Mouse (Mus musculus): ENCODE measurements around the gene Gm42688.

Gm42688 gene

DNA sequence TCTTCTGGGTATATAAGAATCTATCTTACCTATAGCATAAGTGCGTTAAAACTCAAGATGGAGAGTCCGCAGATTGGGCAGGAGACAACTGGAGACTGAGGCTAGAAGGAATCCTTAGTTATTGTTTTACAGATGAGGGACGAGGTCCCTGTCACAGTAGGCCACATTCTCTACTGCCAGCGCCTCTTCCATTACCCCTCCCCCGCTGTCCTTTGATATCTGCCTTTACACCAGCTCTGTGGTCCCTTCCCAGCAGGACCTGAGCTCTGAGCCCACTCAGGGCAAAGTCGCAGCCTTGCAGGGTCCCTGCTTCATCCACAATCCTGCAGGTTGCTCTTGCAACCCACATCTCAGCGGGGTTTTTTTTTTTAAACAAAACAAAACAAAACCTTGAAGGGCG is 33.2 kb upstream of the Gm42688 start:
- Histone ChIP-seq H3K9me3 (ENCODE audit: low read length) (no peaks in the 10 kb centered on the region), H3K36me3 (ENCODE audit: insufficient read depth, low read length) (no peaks in the 10 kb centered on the region), H3K4me3 (replicated peaks; ENCODE audit: low read length) (peak overlapping the region; percentile 70), H3K4me1 (replicated peaks; ENCODE audit: low read depth, low read length) (peaks cover 68% of the 10 kb centered on the region), H3K27me3 (ENCODE audit: insufficient read depth, low read length) (peaks cover 97% of the 10 kb centered on the region)
- TF ChIP-seq NANOG (IDR thresholded peaks at IDR 0.05; ENCODE audit: borderline replicate concordance, low read length) (no peak), POU5F1 (IDR thresholded peaks at IDR 0.05; ENCODE audit: borderline replicate concordance, low read length) (no peak), CTCF (conservative IDR thresholded peaks at IDR 0.05; ENCODE audit: low read length) (no peak)

DNA sequence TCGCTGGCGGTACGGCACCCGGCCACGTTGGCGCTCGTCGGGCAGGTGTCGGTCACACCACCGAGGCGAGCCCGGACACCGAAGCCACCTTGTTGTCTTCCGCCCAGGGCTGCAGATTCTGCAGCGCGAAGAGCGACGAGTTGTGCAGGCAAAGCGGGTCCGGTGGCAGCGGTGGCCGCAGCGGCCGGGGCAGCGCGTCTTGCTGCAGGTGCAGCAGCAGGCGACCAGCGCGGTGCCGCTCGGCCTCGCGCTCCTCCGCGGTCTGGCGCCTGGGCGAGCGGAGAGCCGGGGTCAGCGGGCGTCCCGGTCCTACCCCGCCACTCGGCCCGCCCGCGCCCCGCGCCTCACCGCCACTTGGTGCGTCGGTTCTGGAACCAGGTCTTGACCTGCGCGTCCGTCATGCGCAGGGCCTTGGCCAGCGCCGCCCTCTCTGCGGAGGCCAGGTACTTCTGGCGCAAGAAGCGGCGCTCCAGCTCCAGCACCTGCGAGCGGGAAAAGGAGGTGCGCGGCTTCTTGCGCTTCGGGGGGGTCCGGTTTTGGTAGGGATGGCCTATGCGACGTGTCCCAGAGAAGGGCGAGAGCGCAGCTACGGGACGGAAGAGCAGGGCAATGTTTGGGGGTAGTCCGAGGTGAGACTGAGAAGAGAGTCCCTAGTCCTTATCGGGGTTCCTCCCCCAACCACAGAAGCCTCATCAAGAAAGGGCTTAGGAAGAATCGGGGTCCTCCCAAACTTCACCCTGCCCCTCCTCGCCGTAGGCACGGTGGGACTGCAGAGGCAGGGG is 32.5 kb upstream of the Gm42688 start:
- peaks cover 68% of the 10 kb centered on the region for H3K4me1 ChIP-seq (replicated peaks; ENCODE audit: low read depth, low read length)
- H3K9me3 ChIP-seq (ENCODE audit: low read length), result no peaks in the 10 kb centered on the region
- no peaks in the 10 kb centered on the region for H3K36me3 ChIP-seq (ENCODE audit: insufficient read depth, low read length)
- TF ChIP-seq CTCF (conservative IDR thresholded peaks at IDR 0.05; ENCODE audit: low read length) (no peak), NANOG (IDR thresholded peaks at IDR 0.05; ENCODE audit: borderline replicate concordance, low read length) (no peak), POU5F1 (IDR thresholded peaks at IDR 0.05; ENCODE audit: borderline replicate concordance, low read length) (no peak)
- H3K4me3 ChIP-seq (replicated peaks; ENCODE audit: low read length), result peak overlapping the region; percentile 70
- H3K27me3 ChIP-seq (ENCODE audit: insufficient read depth, low read length), result peaks cover 96% of the 10 kb centered on the region

- Histone ChIP-seq H3K4me1 (replicated peaks; ENCODE audit: low read depth, low read length) (peaks cover 61% of the 10 kb centered on the region), H3K9me3 (ENCODE audit: low read length) (no peaks in the 10 kb centered on the region), H3K27me3 (ENCODE audit: insufficient read depth, low read length) (peaks cover 96% of the 10 kb centered on the region), H3K4me3 (replicated peaks; ENCODE audit: low read length) (peak overlapping the region; percentile 70), H3K36me3 (ENCODE audit: insufficient read depth, low read length) (no peaks in the 10 kb centered on the region)
- no peak for TF ChIP-seq POU5F1 (IDR thresholded peaks at IDR 0.05; ENCODE audit: borderline replicate concordance, low read length)
- TF ChIP-seq NANOG (IDR thresholded peaks at IDR 0.05; ENCODE audit: borderline replicate concordance, low read length), result no peak
- TF ChIP-seq CTCF (conservative IDR thresholded peaks at IDR 0.05; ENCODE audit: low read length), result no peak
Measured at GRCm38 (mm10) chr6:83069488-83070246, 31.8 kb upstream of the Gm42688 start.

GRCm38 (mm10) chr6:83070247-83070310 is 31.3 kb upstream of the Gm42688 start, which contains the start of gene Tlx2:
Tlx2 (minus strand) TSS chr6:83070293.
- TF ChIP-seq CTCF (conservative IDR thresholded peaks at IDR 0.05; ENCODE audit: low read length) (no peak), POU5F1 (IDR thresholded peaks at IDR 0.05; ENCODE audit: borderline replicate concordance, low read length) (no peak), NANOG (IDR thresholded peaks at IDR 0.05; ENCODE audit: borderline replicate concordance, low read length) (no peak)
- Histone ChIP-seq H3K36me3 (ENCODE audit: insufficient read depth, low read length) (no peaks in the 10 kb centered on the region), H3K27me3 (ENCODE audit: insufficient read depth, low read length) (peaks cover 93% of the 10 kb centered on the region), H3K9me3 (ENCODE audit: low read length) (no peaks in the 10 kb centered on the region), H3K4me3 (replicated peaks; ENCODE audit: low read length) (peak within 1 kb of the TSS; percentile 70), H3K4me1 (replicated peaks; ENCODE audit: low read depth, low read length) (peaks cover 59% of the 10 kb centered on the region)

DNA sequence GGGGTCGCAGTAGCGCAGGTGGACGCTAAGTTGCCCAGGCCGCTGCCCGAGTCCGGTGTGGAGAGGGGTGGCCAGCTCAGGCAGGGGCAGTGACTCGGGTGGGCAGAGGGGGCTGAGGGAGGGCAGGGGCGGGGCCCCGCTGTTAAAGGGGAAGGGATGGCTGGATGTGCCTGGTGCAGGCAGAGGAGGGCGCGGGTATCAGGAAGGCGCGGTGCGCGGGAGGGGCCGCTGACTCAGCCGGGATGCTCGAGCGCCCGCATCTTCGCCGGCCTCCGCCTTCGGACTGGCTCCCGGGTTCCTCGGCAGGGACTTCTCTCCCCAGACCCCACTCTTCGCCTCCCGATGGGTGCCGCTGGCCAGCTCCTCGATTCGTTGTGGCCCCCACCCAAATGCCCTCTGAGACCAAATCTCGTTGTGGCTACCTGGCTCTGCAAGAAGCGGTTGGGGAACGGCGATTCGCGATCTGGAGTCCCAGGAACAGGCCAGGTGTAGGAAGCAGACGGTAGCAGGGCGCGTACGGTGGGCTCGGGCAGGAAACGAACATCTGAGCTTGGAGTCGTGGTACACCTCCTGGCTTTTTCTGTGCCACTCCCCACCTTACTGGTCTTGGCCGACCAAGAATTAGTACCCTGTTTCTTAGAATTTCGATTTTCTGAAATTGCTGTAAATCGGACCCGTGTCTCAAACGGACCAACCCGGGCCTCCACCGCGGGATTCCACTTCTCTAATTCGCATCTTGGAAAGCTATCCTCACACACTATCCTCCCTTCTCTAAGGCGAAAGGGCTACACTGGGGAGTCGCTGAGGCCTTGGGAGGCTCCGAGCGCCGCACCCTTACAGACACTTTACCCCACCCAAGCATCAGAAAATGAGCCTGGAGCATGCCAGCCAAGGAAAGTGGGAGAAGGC is 30.9 kb upstream of the Gm42688 start:
- Histone ChIP-seq H3K4me1 (replicated peaks; ENCODE audit: low read depth, low read length) (peaks cover 56% of the 10 kb centered on the region), H3K36me3 (ENCODE audit: insufficient read depth, low read length) (no peaks in the 10 kb centered on the region), H3K27me3 (ENCODE audit: insufficient read depth, low read length) (peaks cover 90% of the 10 kb centered on the region), H3K9me3 (ENCODE audit: low read length) (no peaks in the 10 kb centered on the region), H3K4me3 (replicated peaks; ENCODE audit: low read length) (peak overlapping the region; percentile 70)
- TF ChIP-seq POU5F1 (IDR thresholded peaks at IDR 0.05; ENCODE audit: borderline replicate concordance, low read length), result no peak
- TF ChIP-seq CTCF (conservative IDR thresholded peaks at IDR 0.05; ENCODE audit: low read length), result no peak
- TF ChIP-seq NANOG (IDR thresholded peaks at IDR 0.05; ENCODE audit: borderline replicate concordance, low read length), result no peak

DNA sequence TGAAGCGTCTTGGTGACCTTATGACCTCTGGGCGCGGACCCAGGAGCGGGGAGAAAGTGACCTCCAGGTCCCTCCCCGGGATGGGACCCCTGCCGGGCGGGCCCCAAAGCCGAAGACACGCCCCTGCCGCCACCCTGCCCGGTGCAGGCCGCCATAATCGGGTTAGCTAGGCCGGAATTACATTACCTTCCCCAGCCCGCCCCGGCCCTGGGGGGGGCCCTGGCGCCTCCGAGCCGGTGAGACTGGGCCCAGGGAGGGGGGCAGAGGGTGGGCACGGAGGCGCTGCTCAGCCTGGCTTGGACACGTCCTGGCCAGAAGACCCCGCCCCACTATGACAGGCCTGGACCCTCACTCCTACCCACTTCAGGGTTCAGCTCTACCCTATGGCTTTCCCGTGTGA is 30.2 kb upstream of the Gm42688 start:
- TF ChIP-seq POU5F1 (IDR thresholded peaks at IDR 0.05; ENCODE audit: borderline replicate concordance, low read length), result no peak
- TF ChIP-seq CTCF (conservative IDR thresholded peaks at IDR 0.05; ENCODE audit: low read length), result no peak
- H3K4me3 ChIP-seq (replicated peaks; ENCODE audit: low read length), result peak overlapping the region; percentile 70
- H3K36me3 ChIP-seq (ENCODE audit: insufficient read depth, low read length), result no peaks in the 10 kb centered on the region
- H3K4me1 ChIP-seq (replicated peaks; ENCODE audit: low read depth, low read length), result peaks cover 50% of the 10 kb centered on the region
- H3K9me3 ChIP-seq (ENCODE audit: low read length), result no peaks in the 10 kb centered on the region
- H3K27me3 ChIP-seq (ENCODE audit: insufficient read depth, low read length), result peaks cover 90% of the 10 kb centered on the region

- H3K9me3 ChIP-seq (ENCODE audit: low read length), result no peaks in the 10 kb centered on the region
- H3K4me3 ChIP-seq (replicated peaks; ENCODE audit: low read length), result no peak overlapping the region
- peaks cover 62% of the 10 kb centered on the region for H3K27me3 ChIP-seq (ENCODE audit: insufficient read depth, low read length)
- H3K36me3 ChIP-seq (ENCODE audit: insufficient read depth, low read length), result peaks cover 7% of the 10 kb centered on the region
- H3K4me1 ChIP-seq (replicated peaks; ENCODE audit: low read depth, low read length), result peaks cover 41% of the 10 kb centered on the region
- no peak for TF ChIP-seq NANOG (IDR thresholded peaks at IDR 0.05; ENCODE audit: borderline replicate concordance, low read length)
- TF ChIP-seq CTCF (conservative IDR thresholded peaks at IDR 0.05; ENCODE audit: low read length), result no peak
- no peak for TF ChIP-seq POU5F1 (IDR thresholded peaks at IDR 0.05; ENCODE audit: borderline replicate concordance, low read length)
Measured at GRCm38 (mm10) chr6:83074979-83075378, 26.4 kb upstream of the Gm42688 start.

GRCm38 (mm10) chr6:83077630-83078323 is 23.6 kb upstream of the Gm42688 start, which contains the start of gene Pcgf1:
Pcgf1 (plus strand) TSS chr6:83077869.
- H3K4me1 ChIP-seq (replicated peaks; ENCODE audit: low read depth, low read length), result peaks cover 21% of the 10 kb centered on the region
- no peak for TF ChIP-seq NANOG (IDR thresholded peaks at IDR 0.05; ENCODE audit: borderline replicate concordance, low read length)
- no peak for TF ChIP-seq POU5F1 (IDR thresholded peaks at IDR 0.05; ENCODE audit: borderline replicate concordance, low read length)
- TF ChIP-seq CTCF (conservative IDR thresholded peaks at IDR 0.05; ENCODE audit: low read length), result no peak
- peaks cover 32% of the 10 kb centered on the region for H3K36me3 ChIP-seq (ENCODE audit: insufficient read depth, low read length)
- peak within 1 kb of the TSS; percentile 94 for H3K4me3 ChIP-seq (replicated peaks; ENCODE audit: low read length)
- H3K27me3 ChIP-seq (ENCODE audit: insufficient read depth, low read length), result peaks cover 38% of the 10 kb centered on the region
- no peaks in the 10 kb centered on the region for H3K9me3 ChIP-seq (ENCODE audit: low read length)
